Mouse (Mus musculus) adrenal gland, adult 8-10 months (tissue): ENCODE measurements around the gene Rtkn2. TPM values are rescaled to one million over a fixed set of nuclear protein-coding genes. Genes with fewer than 3 reads are reported as not detected.

Experiments used
- DNase-seq: peaks from one replicate; pipeline ENCODE4 v3.0.0; 2022
- total RNA-seq, 4 experiments: library from RNA; stranded (reverse); gene quantifications; 2 replicates each; pipeline ENCODE4 v1.2.4; 2022

The Rtkn2 gene
- total RNA-seq, 4 experiments from 2014 or later = 0.15 to 0.26 (median 0.24) TPM; not detected in 1

DNA sequence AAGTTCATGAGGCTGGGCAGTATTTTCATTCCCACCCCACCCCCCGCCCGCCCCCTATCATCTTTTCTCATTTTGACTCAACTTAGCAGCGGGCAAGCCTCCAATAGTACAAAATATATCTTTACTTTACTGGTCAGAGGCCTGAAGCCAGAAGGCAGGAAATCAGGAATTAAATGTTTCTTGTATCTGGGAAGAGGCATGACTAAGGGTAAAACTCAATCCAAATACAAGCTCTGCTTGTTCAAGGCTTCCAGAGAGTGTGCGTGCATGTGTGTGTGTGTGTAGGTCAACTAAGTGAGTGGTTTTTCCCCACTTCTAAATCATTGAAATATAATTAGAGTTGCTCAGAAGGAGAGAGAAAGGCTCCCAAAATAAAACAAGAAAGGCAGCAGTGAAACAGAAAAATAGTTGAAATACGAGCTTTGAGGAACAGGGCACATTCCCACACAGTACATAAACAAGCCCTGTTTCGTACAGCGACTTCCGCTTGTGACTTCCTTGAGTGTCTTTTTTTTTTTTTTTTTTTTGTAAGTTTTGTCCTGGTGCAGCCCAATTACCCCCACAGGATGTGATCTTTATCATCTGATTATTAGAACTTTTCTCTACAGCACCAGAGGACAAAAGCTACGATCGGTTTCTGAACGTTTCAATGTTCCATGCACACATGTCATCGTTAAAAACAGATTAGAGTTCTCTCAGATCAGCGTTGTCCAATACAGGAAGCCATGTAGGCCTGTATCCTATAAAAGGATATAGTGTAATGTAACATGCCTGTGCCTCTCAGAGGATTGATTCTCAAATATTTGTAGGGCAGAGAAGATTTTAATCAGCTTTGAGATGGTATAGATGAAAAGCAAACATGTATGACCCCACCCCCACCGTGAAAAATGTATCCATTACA lies 125.8 kb downstream of the Rtkn2 start:
- no peak for DNase-seq

DNA sequence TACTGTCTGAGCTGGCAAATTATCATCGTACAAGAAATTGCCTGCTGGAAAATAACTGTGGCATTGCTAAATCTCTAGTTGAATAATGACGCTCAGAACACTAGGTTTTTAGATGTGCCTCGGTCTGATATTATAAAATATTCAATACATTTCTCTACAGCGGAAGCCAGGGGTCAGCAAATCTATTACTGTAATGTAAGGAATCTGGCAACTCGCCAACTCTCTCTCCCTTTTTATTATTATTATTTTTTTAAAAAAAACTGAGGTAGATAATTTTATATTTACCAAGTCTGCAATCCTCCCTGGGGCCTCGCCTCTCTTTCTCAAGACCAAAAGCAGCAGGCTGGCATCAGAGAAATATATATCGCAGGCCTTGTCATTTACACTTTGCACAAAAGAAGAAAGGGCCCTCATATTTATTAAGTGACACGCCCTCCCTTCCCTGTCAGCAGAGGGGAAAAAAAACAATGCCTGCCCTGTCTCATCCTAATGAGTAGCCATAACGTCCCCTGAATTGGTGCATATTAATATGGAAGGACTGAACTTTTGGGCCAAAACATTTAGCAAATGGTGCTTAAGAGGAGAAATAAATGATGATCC lies 127.1 kb downstream of the Rtkn2 start:
- DNase-seq = no peak

DNA sequence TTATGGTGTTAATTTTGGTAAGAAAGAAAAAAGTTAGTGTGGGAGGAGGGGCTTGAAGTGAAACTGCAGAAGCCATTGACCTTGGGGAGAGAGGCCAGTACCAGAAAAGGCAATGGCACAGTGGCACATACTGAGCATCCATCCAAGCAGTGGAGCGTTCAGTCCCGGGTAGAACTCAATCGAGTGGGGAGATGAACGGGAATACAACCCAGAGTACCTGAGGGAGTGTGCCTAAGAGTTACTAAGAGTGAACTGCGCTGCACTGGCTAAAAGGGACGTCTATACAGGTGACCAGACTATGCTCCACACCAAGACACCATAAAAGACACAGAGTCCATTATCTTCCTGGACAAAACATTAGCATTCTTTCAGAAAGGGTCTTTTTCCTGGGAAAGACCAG lies 128.3 kb downstream of the Rtkn2 start:
- DNase-seq = no peak

Other genes starting within 250 kb of the Rtkn2 start
- 1 to 10 TPM; 2.6 to 3.2 (median 3.0) TPM for gene Zfp365, start 66.9 kb upstream of the Rtkn2 start, total RNA-seq